Mouse (Mus musculus) E14TG2a.4 (cell line): Measurements from ENCODE around the gene Upk3a.

Experiments
- H3K27me3 ChIP-seq: 2 replicates; pipeline ENCODE4 v1.6.1; 2014; ENCODE audit warnings: low read length, control low read depth; ENCODE audit not compliant: insufficient read depth
- H3K36me3 ChIP-seq: 2 replicates; pipeline ENCODE4 v1.6.1; 2014; ENCODE audit warnings: low read length, control low read depth; ENCODE audit not compliant: insufficient read depth
- H3K4me1 ChIP-seq: replicated peaks from 2 replicates; pipeline ENCODE4 v1.6.1; 2014; ENCODE audit warnings: low read depth, low read length, control low read depth
- H3K4me3 ChIP-seq: replicated peaks from 2 replicates; pipeline ENCODE4 v1.5.1; 2014; ENCODE audit warnings: mild to moderate bottlenecking, low read length
- H3K9me3 ChIP-seq: 2 replicates; pipeline ENCODE4 v1.6.1; 2014; ENCODE audit warnings: low read length, control low read depth
- CTCF ChIP-seq: conservative IDR thresholded peaks from 2 replicates; pipeline ENCODE4 v1.5.1; 2014; ENCODE audit warnings: low read length
- NANOG ChIP-seq: IDR thresholded peaks from 2 replicates; pipeline ENCODE4 v1.6.1; 2014; ENCODE audit warnings: borderline replicate concordance, low read length, mixed read lengths
- POU5F1 ChIP-seq: IDR thresholded peaks from 2 replicates; pipeline ENCODE4 v1.6.1; 2014; ENCODE audit warnings: low read length, borderline replicate concordance

Gene Upk3a

DNA sequence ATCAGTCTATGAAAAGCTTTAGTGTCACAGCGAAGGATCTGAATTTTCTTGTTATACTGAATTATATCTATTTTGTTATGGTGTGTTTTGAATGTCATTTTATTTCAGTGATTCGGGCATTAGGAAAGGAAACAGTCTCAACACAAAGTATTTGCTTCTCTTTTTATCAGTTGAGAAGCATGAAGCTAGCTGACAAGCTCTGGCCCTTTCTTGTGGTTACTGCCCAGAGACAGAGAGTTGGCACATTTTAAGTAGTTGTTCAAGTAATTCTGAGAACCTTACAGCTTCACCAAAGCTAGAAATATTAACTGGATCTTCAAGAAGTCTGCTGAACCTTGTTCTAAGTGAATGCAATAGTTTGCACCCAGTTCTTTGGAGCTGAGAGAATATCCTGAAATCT, 46.5 kb downstream of the Upk3a start:
- no peaks in the 10 kb centered on the region for H3K9me3 ChIP-seq
- peaks cover 64% of the 10 kb centered on the region for H3K36me3 ChIP-seq
- no peak overlapping the region for H3K4me3 ChIP-seq
- H3K27me3 ChIP-seq: no peaks in the 10 kb centered on the region
- TF ChIP-seq CTCF: no peak
- TF ChIP-seq POU5F1: no peak
- no peak for TF ChIP-seq NANOG
- no peaks in the 10 kb centered on the region for H3K4me1 ChIP-seq

DNA sequence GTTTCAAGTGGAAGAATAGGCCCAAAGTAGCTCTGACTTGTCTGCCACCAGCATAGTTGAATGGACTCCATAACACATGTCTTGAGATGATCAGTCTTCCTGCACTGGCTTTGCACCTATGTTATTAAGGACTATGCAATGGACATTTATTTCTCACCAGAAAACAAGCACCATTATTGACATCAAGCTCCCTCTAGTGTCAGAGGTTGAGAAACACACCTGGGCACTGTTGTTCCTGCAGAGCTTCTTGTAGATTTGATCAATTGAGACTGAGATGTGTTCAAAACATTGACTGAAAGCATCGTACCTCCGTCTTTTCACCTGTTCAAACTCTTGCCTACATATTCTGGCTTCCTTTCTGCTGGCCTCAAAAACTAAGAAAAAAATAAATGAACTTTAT, 53.6 kb downstream of the Upk3a start:
- Histone ChIP-seq H3K27me3 (no peaks in the 10 kb centered on the region), H3K36me3 (peaks cover 14% of the 10 kb centered on the region; the same call in 1 of the 2 replicates), H3K9me3 (no peaks in the 10 kb centered on the region), H3K4me1 (no peaks in the 10 kb centered on the region), H3K4me3 (no peak overlapping the region)
- TF ChIP-seq NANOG (no peak), CTCF (peak; percentile 83), POU5F1 (no peak)
